Mouse (Mus musculus) retina, embryonic 14.5 days (tissue): ENCODE measurements around the gene Capn11.
A peak's percentile ranks its signal among the peaks of the same experiment; 100 is the strongest.

Source experiments
- DNase-seq: peaks from one replicate; pipeline ENCODE4 v3.0.0-alpha.2; 2015; ENCODE audit warnings: low spot score

Capn11 gene

DNA sequence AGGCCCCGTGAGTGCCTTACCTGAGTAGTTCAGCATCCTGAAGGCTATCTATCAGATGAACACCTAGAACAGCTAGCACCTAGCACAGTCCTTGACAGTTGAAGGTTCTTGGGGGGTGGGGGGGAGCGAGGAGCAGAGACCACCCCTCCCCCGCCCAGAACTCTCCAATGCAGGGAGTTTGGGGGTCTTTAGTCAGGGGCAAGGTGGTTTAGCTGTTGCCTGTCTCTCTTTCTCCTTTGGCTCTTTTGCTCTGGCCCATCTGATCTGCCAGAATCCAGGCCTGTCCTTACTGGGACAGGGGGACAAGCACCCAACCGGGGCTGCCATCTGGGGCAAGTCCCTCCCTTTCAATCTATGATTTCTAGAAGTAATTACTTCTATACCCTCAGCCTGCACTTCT, at the start of gene Capn11:
Gene Capn11 (minus strand): TSS at position 101 of the 400 bp plus-strand sequence.
- DNase-seq, result no peak

GRCm38 (mm10) chr17:45708179-45708578, 49.1 kb upstream of the Capn11 start:
- DNase-seq, result no peak

DNA sequence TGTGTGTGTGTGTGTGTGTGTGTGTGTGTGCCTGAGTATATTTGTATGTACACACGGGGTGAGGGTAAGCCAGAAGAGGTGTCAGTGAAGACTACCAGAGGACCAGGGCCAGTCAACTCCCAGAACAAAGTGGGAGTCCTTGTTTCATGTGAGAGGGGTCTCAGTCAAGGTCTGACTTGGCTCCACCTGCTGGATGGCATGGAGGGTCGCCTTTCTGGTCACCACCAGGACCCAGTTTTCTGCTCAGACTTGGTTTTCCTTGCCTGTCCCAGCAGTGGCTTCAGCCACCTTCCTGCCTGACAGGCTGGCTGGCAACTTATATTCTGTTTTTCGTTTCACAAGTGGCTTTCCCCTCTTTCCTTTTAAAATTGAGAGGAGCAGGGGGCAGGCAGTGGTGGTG, 48.3 kb upstream of the Capn11 start:
- DNase-seq, result no peak

GRCm38 (mm10) chr17:45706796-45707195, 47.7 kb upstream of the Capn11 start:
- DNase-seq, result no peak

DNA sequence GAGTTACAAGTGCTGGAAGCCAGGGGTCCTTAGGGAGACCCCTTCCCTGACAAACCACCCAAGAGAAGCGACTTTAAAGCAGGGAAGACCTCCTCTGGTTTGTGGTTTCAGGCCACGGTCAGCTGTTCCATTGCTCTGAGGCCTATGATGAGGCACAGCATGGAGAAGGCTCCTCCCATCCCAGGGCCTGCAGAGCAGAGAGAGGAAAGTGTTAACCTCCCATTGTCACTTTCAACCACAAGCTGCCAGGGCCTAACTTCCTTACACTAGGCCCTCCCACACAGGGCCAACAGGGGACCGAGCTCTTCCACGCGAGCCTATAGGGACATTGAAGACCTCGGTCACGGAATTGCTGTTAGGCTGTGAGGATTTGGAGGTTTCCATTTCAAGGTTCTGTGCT, 44.1 kb upstream of the Capn11 start:
- DNase-seq, result no peak

GRCm38 (mm10) chr17:45702254-45702653, 43.1 kb upstream of the Capn11 start:
- no peak for DNase-seq

DNA sequence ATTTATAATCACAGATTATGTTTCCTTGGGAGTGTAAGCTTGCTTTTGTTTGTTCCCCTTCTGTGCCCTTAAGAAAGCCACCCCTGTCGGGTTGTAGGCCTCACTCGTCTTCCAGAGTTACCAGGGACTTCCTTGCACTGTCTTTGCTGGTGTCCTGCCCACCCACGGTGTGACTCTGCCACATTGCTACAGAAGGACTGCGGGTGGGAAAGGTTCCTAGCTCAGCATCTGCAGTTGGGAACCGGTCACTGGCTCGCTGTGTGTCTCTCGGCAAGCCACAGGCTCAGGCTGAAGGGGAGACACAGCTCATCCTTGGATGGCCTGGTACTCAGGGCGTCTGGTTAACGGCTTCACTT, 42.1 kb upstream of the Capn11 start:
- no peak for DNase-seq

DNA sequence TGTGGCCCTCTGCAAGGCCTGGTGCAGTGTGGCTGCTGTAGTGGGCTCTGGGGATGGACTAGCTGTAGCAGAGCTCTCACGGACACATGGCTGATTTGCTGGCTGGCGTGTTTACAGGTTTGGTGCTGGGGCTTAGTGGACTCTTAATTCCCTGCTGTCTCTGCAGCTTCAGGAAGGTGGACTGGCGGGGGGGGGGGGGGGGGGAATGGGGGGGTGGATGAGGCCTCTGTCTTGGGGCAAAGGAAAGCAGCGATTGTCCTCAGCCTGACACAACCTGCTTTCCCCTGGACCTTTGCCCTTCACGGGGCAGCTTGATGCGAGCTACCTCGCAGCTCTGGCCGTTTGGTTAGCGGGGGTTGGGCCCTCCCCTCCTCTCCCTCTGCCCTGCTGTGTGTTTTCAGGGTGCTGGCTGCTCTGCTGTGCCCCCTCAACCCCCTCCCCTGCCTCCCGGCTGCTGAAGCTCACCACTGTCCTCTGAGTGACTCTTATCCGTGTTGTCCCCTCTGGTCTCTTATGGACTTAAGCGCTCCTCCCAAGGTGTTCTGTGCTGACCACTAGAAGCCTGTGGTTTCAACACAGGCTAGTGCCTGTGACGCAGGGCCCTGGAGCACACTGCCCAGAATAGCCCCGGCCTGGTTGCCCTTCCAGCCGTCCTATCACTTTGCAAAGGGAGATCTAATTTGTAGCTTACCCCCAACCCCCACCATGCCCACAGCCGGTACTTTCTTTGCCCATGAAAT, 41.5 kb upstream of the Capn11 start:
- no peak for DNase-seq

DNA sequence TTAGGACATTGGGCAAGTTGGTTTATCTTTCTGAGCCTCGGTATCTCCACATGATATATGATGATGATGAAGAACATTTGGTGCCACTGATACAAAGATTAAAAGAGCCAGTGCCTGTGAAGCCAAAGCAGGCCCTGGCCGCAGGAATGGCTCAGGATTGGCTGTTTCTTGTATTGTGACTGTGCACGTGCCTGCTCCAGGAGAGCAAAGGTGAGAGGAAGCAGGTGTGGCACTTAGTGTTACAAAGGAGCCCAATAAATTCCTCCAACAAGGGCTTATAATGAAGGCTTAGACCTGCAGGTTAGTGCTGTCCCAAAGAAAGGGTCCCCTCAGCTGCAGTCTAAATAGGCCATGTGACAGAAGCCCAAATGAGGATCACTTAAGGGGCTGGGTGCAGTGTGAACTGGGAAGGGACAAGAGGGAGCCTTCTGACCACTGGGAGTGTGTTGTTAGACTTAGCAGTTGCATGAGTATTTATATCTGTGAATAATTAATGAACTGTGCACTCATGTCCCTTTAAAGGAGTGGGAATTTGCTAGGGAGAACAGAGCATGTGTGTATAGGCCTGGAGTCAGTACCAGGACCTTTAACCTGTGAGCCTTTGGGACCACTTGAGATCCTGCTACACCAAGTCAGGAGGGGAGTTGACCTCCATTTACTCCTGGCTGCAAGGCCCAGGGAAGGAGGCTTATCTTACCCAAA, 40.1 kb upstream of the Capn11 start:
- no peak for DNase-seq

DNA sequence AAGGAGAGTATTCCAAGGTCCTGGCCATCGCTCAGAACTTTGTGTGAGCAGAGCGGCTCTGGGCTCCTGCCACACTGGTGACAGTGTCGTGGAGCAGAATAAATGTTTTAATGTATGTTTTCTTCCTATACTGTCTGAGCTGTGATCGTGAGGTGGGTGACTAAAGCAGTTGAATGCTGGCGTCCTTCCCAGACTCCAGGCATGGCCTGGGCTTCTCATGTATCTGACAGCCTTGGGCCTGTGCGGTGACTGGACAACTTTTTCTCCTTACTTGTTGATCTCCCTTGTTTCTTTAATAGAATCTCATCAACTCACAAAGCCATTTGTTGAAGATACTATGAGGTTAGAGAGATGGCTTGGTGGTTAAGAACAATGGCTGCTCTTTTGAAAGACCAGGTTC, 39.2 kb upstream of the Capn11 start:
- DNase-seq, result no peak

GRCm38 (mm10) chr17:45696981-45697380, 37.9 kb upstream of the Capn11 start:
- DNase-seq, result no peak

DNA sequence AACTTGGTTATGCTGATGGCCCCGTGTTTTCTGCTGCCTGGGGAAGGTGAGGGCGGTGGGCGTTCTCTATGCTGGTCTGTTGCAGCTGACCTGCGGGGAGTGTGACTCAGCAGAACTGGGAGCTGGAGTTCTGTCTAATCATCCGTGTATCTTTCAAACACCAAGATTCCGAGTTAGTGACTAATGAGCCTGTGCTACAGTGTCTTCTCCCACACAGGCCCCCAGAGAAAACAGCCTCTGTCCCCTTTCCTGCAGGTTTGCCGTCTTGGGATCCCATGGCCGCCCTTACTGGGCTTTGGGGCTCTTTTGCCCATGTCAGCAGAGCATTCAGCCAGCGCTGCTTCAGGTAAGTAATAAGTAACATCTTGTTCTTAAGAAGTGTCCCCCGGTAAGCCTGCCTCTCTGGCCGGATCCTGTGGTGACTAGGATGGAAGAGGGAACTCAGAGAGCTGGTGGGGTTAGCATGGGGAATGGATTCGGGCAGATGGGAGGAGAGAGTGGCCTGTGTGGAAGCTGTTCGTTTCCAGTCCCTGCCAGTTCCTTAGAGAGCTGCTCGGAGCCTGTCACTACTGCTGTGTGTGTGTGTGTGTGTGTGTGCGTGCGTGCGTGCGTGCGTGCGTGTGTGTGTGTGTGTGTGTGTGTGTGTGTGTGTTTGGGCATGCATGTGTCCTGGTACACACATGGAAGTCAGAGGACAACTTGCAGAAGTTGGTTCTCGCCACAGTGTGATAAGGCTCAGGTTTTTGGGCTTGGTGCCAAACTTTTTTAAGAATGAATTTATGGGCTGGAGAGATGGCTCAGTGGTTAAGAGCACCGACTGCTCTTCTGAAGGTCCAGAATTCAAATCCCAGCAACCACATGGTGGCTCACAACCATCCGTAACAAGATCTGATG, 36.3 kb upstream of the Capn11 start:
- DNase-seq, result no peak

GRCm38 (mm10) chr17:45693812-45694565, 34.9 kb upstream of the Capn11 start:
- no peak for DNase-seq

DNA sequence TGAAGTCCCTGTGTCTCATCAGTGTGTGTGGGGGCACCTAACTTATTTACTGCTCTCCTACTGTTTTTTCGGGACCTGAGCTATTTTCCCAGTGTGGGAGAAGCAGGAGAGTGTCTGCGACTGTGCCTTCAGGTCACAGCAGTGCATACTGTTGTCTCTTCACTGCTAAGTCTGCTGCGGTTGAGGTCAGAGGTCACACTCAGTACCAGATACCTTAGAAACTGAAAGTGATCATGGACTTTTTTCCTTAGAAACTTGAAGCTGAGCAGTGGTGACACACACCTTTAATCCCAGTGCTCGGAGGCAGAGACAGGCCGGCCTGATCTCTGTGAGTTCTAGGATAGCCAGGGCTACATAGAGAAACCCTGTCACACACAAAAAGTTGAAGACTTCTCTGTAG, 33.0 kb upstream of the Capn11 start:
- no peak for DNase-seq

DNA sequence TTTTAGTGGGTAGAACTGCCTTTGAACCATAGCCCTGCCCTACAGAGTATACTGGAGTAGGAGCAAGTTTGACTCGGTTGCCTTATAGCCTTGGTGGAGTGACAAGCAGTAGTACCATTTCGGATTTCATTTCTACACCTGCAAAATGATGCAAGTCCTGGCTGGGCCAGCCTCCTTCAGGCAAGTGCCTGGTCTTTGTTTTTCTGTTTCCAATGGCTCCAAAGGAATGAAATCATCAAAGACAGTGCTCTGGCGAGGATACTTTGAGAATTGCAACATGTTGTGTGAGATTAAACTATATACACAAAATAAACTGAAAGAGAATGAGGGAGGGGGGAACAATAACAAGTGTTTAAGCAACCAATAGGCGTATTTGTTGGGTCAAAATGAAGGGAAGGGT, 30.9 kb upstream of the Capn11 start:
- no peak for DNase-seq

DNA sequence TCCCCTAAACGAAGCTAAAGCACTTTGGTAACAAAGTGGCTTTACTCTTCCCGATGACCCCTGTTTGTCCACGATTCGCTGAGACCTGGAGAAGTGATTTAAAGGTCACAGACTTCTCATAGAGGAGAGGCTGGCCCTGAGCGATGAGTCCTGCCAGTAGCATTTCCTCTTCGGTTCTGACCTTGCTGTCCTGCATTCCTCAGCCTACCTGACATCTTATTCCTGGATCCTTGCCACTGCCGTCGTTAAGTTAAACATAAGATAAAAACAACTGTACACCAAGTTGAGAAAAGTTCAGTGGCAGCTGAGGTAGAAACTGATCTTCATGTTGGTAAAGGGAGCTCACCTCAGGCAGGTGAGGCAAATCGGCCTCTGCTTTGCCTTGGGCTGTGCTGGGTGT, 30.0 kb upstream of the Capn11 start:
- no peak for DNase-seq

DNA sequence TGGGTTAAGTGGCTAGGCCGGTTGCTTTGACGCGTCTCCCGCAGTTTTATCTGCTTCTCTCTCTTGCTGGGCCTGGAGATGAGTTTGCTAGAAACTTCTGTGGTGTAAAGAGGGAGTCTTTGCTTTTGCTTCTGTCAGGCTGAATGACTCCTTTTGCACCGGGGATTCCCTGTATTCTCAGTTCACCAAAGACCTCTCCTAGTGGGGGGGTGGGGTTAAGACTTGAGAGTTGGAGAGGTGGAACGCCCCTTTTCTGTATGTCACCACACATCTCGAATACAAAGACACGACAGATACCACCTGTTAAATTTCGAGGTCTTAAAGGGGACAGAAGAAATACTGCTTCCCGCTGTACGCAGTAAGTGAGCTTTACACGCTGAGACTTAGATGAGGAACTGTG, 27.6 kb upstream of the Capn11 start, which contains the start of gene Tmem63b:
Gene Tmem63b (minus strand): TSS at position 190 of the 400 bp plus-strand sequence.
- peak; percentile 37 for DNase-seq

GRCm38 (mm10) chr17:45686093-45686619, 27.0 kb upstream of the Capn11 start, which contains the start of gene Mrpl14:
Gene Mrpl14 (plus strand): TSS chr17:45686322.
- DNase-seq, result peak; percentile 96

DNA sequence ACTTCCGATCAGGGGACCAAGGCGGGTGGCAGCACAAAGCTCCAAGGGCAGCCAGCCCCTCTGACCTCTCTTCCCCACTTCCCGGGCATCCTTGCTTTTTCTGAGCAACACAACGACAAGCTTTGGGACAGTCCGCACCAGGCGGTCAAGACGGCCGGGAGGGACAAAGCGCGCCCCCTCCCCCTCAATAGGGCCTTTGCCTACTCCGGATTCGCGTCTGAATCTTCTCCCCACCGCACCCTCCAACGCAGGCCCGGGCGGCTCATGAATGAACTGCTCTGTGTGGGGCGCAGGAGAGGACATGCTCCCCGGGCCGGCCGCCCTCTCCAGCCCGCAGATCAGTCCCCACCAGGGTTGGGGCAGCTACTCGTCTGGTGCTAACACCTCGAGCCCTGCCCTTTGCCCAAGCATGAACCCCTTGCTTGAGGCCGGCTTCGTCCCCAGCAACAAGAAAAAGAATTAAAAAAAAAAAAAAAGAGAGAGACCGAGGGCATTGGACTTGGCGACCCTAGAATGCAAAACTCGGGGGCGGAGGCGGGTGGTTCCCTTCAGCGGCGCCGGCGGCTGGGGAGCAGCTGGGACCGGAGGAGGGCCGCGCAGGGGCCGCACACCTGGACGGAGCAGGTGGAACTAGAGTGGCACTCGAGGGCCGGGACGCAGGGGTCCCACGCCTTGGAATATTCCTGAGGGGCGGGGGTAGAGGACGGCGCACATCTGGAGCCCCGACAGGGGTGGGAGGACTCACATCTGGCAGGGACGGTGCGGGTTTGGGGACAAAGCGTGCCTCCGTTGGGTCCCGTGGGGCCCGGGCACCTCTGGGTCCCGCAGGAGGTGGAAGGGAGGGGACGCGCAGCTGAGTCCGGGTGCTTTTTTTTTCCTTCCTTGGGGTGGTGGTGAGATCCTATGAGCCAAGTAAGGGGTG, 26.3 kb upstream of the Capn11 start:
- peak; percentile 59 for DNase-seq

GRCm38 (mm10) chr17:45684667-45685131, 25.6 kb upstream of the Capn11 start:
- DNase-seq, result no peak
